Mouse (Mus musculus): ENCODE measurements around the gene Brip1. TPM values are rescaled to one million over a fixed set of nuclear protein-coding genes. Genes with fewer than 3 reads are reported as not detected.

Gene Brip1
- polyA plus RNA-seq, 1 experiment from 2014 or later, result 5.0 TPM

DNA sequence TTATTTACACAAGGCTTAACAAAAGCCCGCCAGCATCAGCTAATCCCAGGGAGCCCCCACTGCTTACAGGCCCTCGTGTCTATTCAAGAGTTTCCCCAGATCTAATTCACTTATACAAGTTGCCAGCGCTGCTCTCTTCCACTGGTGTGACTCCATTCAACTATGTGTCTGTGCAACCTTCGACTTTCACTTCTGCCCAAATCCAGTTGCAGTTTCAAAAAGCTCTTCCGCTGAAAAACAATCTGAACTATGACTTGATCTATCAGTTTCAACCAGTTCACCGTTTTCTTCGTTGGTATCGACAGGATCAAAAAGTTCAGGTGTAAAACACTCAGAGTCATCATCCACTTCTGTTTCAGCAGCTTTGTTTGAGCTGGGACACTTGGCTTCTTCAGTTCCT is 139.8 kb downstream of the Brip1 start:
- no peak overlapping the region for H3K4me2 ChIP-seq
- H3K27ac ChIP-seq (replicated peaks), result no peak overlapping the region
- H3K4me1 ChIP-seq, result peaks cover 8% of the 10 kb centered on the region
- no peak overlapping the region for H3K4me3 ChIP-seq
- no peaks in the 10 kb centered on the region for H3K9me3 ChIP-seq
- WGBS, result 87% methylated on average over 8 of the region's 8 CpGs
- no peak overlapping the region for H3K9ac ChIP-seq
- no peaks in the 10 kb centered on the region for H3K27me3 ChIP-seq (replicated peaks)
- no peak for ATAC-seq (ENCODE audit: extremely low read depth, insufficient number of reproducible peaks, low FRiP score, low TSS enrichment)
- peaks cover 21% of the 10 kb centered on the region; the same call in 1 of the 2 replicates for H3K36me3 ChIP-seq

DNA sequence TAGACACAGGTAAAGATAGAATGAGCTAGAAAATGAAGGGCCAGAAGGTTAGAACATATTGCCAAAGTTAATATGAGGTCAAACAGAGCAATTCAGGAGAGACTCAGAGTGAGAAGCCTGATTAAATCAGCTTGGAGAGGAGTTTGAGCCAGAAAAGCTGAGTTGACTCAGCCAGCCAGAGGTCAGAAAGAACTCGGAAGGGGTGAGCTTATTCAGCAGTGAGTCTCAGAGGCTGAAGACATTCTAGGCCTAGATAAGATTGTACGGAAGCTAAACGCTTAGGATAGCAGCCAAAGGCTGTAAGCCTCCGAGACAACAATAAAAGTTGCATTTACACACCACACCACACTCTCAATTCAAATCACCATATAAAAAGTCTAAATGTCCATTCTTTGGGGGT is 141.9 kb downstream of the Brip1 start:
- Histone ChIP-seq H3K9ac (no peak overlapping the region), H3K4me3 (no peak overlapping the region), H3K27me3 (replicated peaks) (no peaks in the 10 kb centered on the region), H3K4me1 (peaks cover 8% of the 10 kb centered on the region), H3K9me3 (no peaks in the 10 kb centered on the region), H3K27ac (replicated peaks) (peak overlapping the region; percentile 36; the same call in 1 of the 2 replicates), H3K36me3 (peaks cover 15% of the 10 kb centered on the region; the same call in 1 of the 2 replicates), H3K4me2 (no peak overlapping the region)
- no peak for ATAC-seq (ENCODE audit: extremely low read depth, insufficient number of reproducible peaks, low FRiP score, low TSS enrichment)
- 14% methylated on average over 4 of the region's 4 CpGs for WGBS

DNA sequence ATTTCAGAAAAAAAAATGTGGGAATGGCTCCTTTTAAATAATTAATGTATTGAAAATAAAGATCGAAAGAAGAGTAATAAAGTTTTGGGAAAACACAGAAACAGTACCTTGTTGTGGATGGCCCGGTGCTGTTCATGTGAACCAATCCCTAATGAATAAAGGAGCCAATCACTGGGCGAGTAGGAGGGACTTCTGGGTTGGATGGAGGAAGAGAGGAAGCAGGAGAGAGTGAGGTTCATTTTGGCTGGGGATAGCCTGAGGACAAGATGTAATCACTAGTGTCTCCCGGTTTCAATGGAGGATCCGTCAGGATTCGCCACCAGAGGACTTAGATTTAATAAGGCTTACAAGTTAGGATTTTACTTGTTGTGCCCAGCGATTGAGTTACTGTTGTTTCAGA is 145.2 kb downstream of the Brip1 start:
- 71% methylated on average over 7 of the region's 7 CpGs for WGBS
- no peak for ATAC-seq (ENCODE audit: extremely low read depth, insufficient number of reproducible peaks, low FRiP score, low TSS enrichment)
- peaks cover 8% of the 10 kb centered on the region for H3K4me1 ChIP-seq

DNA sequence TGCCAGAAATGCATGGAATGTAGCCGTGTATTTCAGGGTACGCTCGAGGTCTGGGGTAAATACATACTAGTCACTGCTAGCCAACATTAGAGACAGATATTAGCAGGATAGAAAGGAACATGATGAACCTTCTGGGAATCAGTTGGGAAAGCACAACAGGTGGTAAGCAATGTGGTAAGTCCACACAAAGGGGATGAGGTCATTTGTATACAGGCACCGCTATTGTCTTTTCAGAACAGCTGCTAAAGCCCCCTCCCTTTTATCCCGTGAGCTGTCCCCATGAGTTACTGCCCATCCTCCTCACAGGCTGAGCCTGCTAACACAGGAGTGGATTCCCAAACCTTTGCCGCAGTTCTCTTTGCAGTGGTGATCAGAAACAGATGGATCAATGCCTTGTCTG is 149.6 kb downstream of the Brip1 start:
- Histone ChIP-seq H3K4me3 (no peak overlapping the region), H3K27me3 (replicated peaks) (no peaks in the 10 kb centered on the region), H3K36me3 (no peaks in the 10 kb centered on the region), H3K4me2 (no peak overlapping the region), H3K4me1 (no peaks in the 10 kb centered on the region), H3K9me3 (no peaks in the 10 kb centered on the region), H3K27ac (replicated peaks) (no peak overlapping the region), H3K9ac (no peak overlapping the region)
- WGBS, result 50% methylated on average over 6 of the region's 6 CpGs
- no peak for ATAC-seq (ENCODE audit: extremely low read depth, insufficient number of reproducible peaks, low FRiP score, low TSS enrichment)

More for the DNA sequence above, 145.2 kb downstream of the Brip1 start:
- Histone ChIP-seq H3K4me3 (no peak overlapping the region), H3K4me2 (no peak overlapping the region), H3K9ac (no peak overlapping the region), H3K9me3 (no peaks in the 10 kb centered on the region), H3K27ac (replicated peaks) (no peak overlapping the region), H3K27me3 (replicated peaks) (no peaks in the 10 kb centered on the region), H3K36me3 (no peaks in the 10 kb centered on the region)

DNA sequence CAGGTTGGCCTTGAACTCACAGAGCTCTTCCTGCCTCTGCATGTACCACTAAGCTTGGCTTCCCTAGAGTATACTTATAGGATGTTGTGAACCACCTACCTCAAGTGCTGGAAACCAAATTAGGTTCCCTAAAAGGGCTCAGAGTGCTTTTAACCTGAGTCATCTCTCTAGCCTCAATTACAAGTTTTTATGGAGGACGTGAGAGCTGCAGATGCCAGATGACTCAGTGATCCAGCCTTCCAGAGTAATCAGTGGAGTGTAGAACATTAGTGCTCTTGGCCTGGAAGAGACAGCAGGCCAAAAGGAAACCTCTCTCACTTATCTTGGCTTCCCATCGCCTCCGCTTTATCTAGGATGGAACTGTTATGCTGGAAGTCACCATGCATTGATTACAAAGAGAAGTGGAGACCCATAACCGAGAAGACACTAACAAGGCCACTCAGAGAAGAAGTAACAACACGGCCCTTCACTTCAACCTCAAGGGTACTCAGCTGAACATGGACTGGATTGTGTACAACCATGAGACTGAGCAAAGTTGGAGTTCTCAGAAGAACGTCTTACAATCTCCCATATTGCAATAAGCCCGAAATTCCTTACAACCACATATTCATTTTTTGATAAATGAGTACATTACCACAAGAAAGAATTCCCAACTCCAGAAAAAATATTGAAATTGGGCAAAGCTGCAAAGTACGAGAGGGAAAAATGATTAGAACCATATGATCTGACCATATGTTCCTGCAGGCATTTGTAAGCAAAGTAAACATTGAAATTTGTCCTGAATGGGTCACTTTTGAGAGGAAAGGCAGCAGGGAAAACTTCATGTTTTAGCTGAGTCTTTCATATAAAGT is 150.3 kb downstream of the Brip1 start:
- 74% methylated on average over 8 of the region's 8 CpGs for WGBS
- Histone ChIP-seq H3K4me2 (no peak overlapping the region), H3K4me3 (no peak overlapping the region), H3K4me1 (no peaks in the 10 kb centered on the region), H3K27ac (replicated peaks) (no peak overlapping the region), H3K36me3 (no peaks in the 10 kb centered on the region), H3K9me3 (no peaks in the 10 kb centered on the region), H3K27me3 (replicated peaks) (no peaks in the 10 kb centered on the region), H3K9ac (no peak overlapping the region)
- no peak for ATAC-seq (ENCODE audit: extremely low read depth, insufficient number of reproducible peaks, low FRiP score, low TSS enrichment)

DNA sequence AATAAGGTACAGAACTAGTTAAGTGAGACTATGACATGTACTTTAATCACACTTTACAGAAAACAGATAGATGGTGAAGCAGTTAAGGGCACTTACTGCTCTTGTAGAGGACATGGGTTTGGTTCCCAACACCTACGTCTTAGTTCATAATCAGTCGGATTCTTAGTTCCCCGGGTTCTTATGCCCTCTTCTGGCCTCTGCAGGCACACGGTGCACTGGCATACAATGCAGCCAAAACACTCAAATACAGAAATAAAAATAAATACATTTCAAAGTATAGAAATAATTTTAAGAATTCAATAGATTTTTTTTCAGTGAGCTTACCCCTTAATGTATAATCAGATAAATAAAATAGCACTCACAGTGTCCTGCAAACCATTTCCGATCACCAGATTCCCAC is 161.0 kb downstream of the Brip1 start:
- no peak overlapping the region for H3K9ac ChIP-seq
- WGBS, result 66% methylated on average over 5 of the region's 5 CpGs
- no peak overlapping the region for H3K4me3 ChIP-seq
- H3K4me1 ChIP-seq, result no peaks in the 10 kb centered on the region
- H3K36me3 ChIP-seq, result no peaks in the 10 kb centered on the region
- H3K4me2 ChIP-seq, result no peak overlapping the region
- no peak overlapping the region for H3K27ac ChIP-seq (replicated peaks)
- no peak for ATAC-seq (ENCODE audit: extremely low read depth, insufficient number of reproducible peaks, low FRiP score, low TSS enrichment)
- 0 out of 2 replicates have a peak, but pooled peaks cover 3% of the 10 kb centered on the region for H3K9me3 ChIP-seq
- H3K27me3 ChIP-seq (replicated peaks), result no peaks in the 10 kb centered on the region

DNA sequence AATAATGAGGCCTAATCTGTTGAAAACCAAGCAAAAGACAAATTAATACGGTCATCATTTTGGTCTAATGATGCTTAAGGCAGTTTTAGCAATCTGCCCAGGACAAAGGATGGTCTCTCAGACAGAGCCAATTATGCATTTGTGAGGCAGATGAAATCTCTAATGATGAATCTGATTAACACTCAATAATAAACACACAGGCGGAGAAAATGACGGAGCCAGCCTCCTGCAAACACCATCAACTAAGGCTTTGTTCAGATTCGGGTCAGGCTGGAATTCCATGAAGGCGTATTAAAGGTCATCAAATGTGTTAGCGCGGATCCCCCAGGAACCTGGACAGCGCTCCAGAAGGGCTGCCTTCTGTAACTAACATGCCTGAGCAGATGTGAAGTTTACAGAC is 161.6 kb downstream of the Brip1 start:
- Histone ChIP-seq H3K4me1 (no peaks in the 10 kb centered on the region), H3K4me2 (no peak overlapping the region), H3K4me3 (no peak overlapping the region), H3K36me3 (no peaks in the 10 kb centered on the region), H3K9me3 (0 out of 2 replicates have a peak, but pooled peaks cover 3% of the 10 kb centered on the region), H3K9ac (no peak overlapping the region), H3K27me3 (replicated peaks) (no peaks in the 10 kb centered on the region), H3K27ac (replicated peaks) (no peak overlapping the region)
- no peak for ATAC-seq (ENCODE audit: extremely low read depth, insufficient number of reproducible peaks, low FRiP score, low TSS enrichment)
- 85% methylated on average over 8 of the region's 8 CpGs for WGBS

DNA sequence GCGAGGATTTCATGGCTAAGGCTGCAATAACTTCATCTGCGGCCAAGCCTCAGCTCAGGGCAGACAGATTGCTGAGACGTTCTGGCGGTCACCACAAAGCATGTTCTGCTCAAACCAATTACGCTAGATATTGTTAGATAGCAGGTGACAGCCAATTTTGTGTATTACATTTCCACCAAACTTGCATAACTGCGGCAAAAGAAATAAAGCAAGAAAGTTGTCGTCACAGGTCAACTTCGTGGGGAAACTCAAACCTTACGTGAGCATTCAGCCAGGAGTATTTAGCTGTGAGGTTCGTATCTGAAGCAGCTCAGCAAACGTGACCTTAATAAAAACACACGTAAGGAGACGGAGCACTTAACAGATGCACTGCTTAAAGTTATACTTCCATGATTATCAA is 162.3 kb downstream of the Brip1 start:
- WGBS, result 76% methylated on average over 13 of the region's 13 CpGs
- H3K9ac ChIP-seq, result no peak overlapping the region
- H3K36me3 ChIP-seq, result no peaks in the 10 kb centered on the region
- no peaks in the 10 kb centered on the region for H3K27me3 ChIP-seq (replicated peaks)
- 0 out of 2 replicates have a peak, but pooled peaks cover 3% of the 10 kb centered on the region for H3K9me3 ChIP-seq
- H3K4me1 ChIP-seq, result no peaks in the 10 kb centered on the region
- no peak for ATAC-seq (ENCODE audit: extremely low read depth, insufficient number of reproducible peaks, low FRiP score, low TSS enrichment)
- H3K27ac ChIP-seq (replicated peaks), result no peak overlapping the region
- H3K4me2 ChIP-seq, result no peak overlapping the region
- H3K4me3 ChIP-seq, result no peak overlapping the region

DNA sequence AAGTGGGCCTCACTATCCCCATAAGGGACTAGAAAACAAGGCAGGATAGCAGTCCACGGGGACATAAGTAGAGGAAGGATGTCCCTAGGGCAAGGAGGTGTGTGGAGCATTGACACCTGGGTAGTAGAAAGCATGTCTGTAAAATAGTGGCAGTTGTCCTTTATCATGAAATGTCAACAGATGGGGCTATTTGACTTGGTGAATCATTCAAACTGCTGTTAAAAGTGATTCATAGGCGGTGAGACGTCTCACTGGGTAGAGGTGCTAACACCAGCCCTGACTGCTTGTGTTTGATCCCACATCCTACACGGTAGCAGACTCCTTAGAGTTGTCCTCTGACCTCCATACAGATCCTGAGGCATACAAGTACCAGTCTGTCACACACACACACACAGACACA is 168.1 kb downstream of the Brip1 start:
- Histone ChIP-seq H3K4me2 (no peak overlapping the region), H3K27ac (replicated peaks) (no peak overlapping the region)
- WGBS, result 43% methylated on average over 4 of the region's 4 CpGs

DNA sequence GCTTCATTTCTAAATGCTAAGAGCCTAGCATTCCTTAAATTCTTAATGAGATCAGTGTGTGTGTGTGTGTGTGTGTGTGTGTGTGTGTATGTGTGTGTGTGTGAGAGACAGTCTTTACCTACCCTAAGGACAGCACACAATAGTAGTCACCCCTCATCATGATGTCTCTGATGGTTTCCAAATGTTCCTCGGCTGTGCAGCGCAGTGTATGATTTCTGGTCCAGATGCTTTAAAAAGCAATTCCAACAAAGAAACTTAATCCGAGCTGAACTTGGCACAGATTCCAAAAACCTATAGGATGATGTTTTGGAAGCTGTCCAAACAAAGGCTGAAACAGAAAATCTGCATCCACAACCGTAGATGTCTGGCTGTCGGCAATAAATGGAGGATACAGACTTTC is 173.0 kb downstream of the Brip1 start:
- Histone ChIP-seq H3K27me3 (replicated peaks) (no peaks in the 10 kb centered on the region), H3K27ac (replicated peaks) (no peak overlapping the region), H3K4me2 (no peak overlapping the region), H3K9me3 (no peaks in the 10 kb centered on the region), H3K36me3 (no peaks in the 10 kb centered on the region), H3K4me3 (no peak overlapping the region), H3K4me1 (peaks cover 17% of the 10 kb centered on the region; the same call in 1 of the 2 replicates), H3K9ac (no peak overlapping the region)
- WGBS, result 51% methylated on average over 5 of the region's 5 CpGs
- no peak for ATAC-seq (ENCODE audit: extremely low read depth, insufficient number of reproducible peaks, low FRiP score, low TSS enrichment)

More for the DNA sequence above, 168.1 kb downstream of the Brip1 start:
- Histone ChIP-seq H3K9ac (no peak overlapping the region), H3K9me3 (no peaks in the 10 kb centered on the region), H3K4me1 (peaks cover 12% of the 10 kb centered on the region; the same call in 1 of the 2 replicates), H3K4me3 (no peak overlapping the region), H3K36me3 (no peaks in the 10 kb centered on the region), H3K27me3 (replicated peaks) (no peaks in the 10 kb centered on the region)
- ATAC-seq (ENCODE audit: extremely low read depth, insufficient number of reproducible peaks, low FRiP score, low TSS enrichment), result no peak

DNA sequence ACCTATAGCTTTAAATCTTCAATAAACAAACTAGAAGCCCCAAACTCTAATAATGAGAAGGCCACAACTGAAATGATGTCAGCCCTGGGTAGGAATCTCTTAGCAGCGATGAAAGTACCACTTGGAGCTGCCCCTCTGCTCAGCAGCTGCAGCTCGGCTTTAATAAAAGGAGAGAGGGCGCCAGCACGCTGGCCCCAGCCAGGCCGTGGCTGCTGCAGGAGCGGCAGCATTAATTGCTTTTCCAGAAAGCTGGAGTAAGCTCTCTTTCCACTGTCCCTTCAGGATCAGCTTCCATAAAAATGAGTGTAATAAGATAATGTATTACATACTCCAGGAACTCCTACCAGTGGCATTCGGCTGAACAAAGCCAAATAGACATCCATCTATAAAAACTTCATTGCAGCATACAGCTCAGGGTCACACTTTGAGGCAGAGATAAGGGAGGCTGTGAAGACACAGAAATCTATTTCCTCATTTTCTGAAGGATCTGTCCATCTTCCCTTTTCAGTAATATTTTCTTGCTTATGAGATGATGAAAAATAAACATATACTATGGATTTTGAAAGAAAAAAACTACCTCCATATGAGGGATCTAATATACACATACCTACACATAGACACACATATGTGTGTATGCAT is 174.3 kb downstream of the Brip1 start:
- no peak overlapping the region for H3K4me2 ChIP-seq
- WGBS, result 25% methylated on average over 7 of the region's 7 CpGs
- H3K4me3 ChIP-seq, result no peak overlapping the region
- H3K9ac ChIP-seq, result no peak overlapping the region
- peaks cover 21% of the 10 kb centered on the region; the same call in 1 of the 2 replicates for H3K4me1 ChIP-seq
- H3K36me3 ChIP-seq, result no peaks in the 10 kb centered on the region
- no peaks in the 10 kb centered on the region for H3K27me3 ChIP-seq (replicated peaks)
- no peak for ATAC-seq (ENCODE audit: extremely low read depth, insufficient number of reproducible peaks, low FRiP score, low TSS enrichment)
- H3K9me3 ChIP-seq, result no peaks in the 10 kb centered on the region
- H3K27ac ChIP-seq (replicated peaks), result no peak overlapping the region

Data from heart, embryonic 13.5 days (tissue).